Mouse (Mus musculus) midbrain, embryonic 12.5 days (tissue): ENCODE measurements around the gene Prlh. TPM values are rescaled to one million over a fixed set of nuclear protein-coding genes. Genes with fewer than 3 reads are reported as not detected.

ENCODE experiments used
- ATAC-seq: fragments of 200-750 bp; cut with Nextera tagmentation; 2 replicates; pipeline ENCODE4 v1.8.0; 2017; ENCODE audit warnings: low read depth, moderate TSS enrichment, moderate library complexity; ENCODE audit not compliant: low FRiP score
- H3K27ac ChIP-seq: fragments of 300-500 bp; sonication (generic); replicated peaks from 2 replicates; pipeline ENCODE4 v1.5.1; 2016; ENCODE audit warnings: mild to moderate bottlenecking
- H3K27me3 ChIP-seq: fragments of 300-500 bp; sonication (generic); 2 replicates; pipeline ENCODE4 v1.6.1; 2016; ENCODE audit warnings: mild to moderate bottlenecking
- H3K36me3 ChIP-seq: fragments of 300-500 bp; sonication (generic); 2 replicates; pipeline ENCODE4 v1.6.1; 2016
- H3K4me1 ChIP-seq: fragments of 300-500 bp; sonication (generic); 2 replicates; pipeline ENCODE4 v1.6.1; 2016
- H3K4me2 ChIP-seq: fragments of 300-500 bp; sonication (generic); replicated peaks from 2 replicates; pipeline ENCODE4 v1.6.1; 2016; ENCODE audit warnings: mild to moderate bottlenecking, moderate library complexity
- H3K4me3 ChIP-seq: fragments of 300-500 bp; sonication (generic); 2 replicates; pipeline ENCODE4 v1.5.1; 2016; ENCODE audit warnings: mild to moderate bottlenecking
- H3K9ac ChIP-seq: fragments of 300-500 bp; sonication (generic); replicated peaks from 2 replicates; pipeline ENCODE4 v1.6.1; 2016; ENCODE audit warnings: mild to moderate bottlenecking, moderate library complexity
- H3K9me3 ChIP-seq: fragments of 300-500 bp; sonication (generic); 2 replicates; pipeline ENCODE4 v1.6.1; 2016; ENCODE audit warnings: mild to moderate bottlenecking
- WGBS: fragments of 180-500 bp; shearing (Covaris S2); methylation state at CpG from one replicate; pipeline ENCODE4 v1.1.7; 2016; 5-methylcytosine and 5-hydroxymethylcytosine counted together
- polyA plus RNA-seq: library from polyadenylated mRNA; unstranded; fragments of >200 nt; fragmentation: Nextera tagmentation; extraction: Ambion mirVana; gene quantifications from 2 replicates; pipeline ENCODE4 v1.2.1, GENCODE M21; 2016

Gene Prlh
- not detected in 2 replicates for polyA plus RNA-seq

GRCm38 (mm10) chr1:90952808-90953207 lies at the start of gene Prlh:
TSS of gene Prlh (plus strand) at chr1:90953108.
- Histone ChIP-seq H3K27ac (no peak within 1 kb of the TSS), H3K4me2 (no peak within 1 kb of the TSS), H3K4me3 (no peak within 1 kb of the TSS), H3K9ac (no peak within 1 kb of the TSS), H3K9me3 (no peaks in the 10 kb centered on the region), H3K4me1 (no peaks in the 10 kb centered on the region), H3K27me3 (no peaks in the 10 kb centered on the region; the same call in 1 of the 2 replicates), H3K36me3 (no peaks in the 10 kb centered on the region)
- WGBS = 84% methylated on average over 8 of the region's 8 CpGs
- no peak for ATAC-seq

GRCm38 (mm10) chr1:90903211-90903945 lies 49.5 kb upstream of the Prlh start:
- WGBS = 48% methylated on average over 3 of the region's 3 CpGs
- Histone ChIP-seq H3K9ac (no peak overlapping the region), H3K36me3 (no peaks in the 10 kb centered on the region), H3K4me1 (no peaks in the 10 kb centered on the region; the same call in 1 of the 2 replicates), H3K27me3 (peaks cover 3% of the 10 kb centered on the region; the same call in 1 of the 2 replicates), H3K4me3 (no peak overlapping the region), H3K27ac (no peak overlapping the region; the same call in 1 of the 2 replicates), H3K4me2 (no peak overlapping the region), H3K9me3 (no peaks in the 10 kb centered on the region)
- no peak for ATAC-seq

- Histone ChIP-seq H3K9me3 (no peaks in the 10 kb centered on the region), H3K4me3 (no peak overlapping the region), H3K4me1 (no peaks in the 10 kb centered on the region; the same call in 1 of the 2 replicates), H3K36me3 (no peaks in the 10 kb centered on the region), H3K4me2 (no peak overlapping the region), H3K27me3 (peaks cover 6% of the 10 kb centered on the region; the same call in 1 of the 2 replicates), H3K27ac (no peak overlapping the region), H3K9ac (no peak overlapping the region)
- no peak for ATAC-seq
- 81% methylated on average over 8 of the region's 8 CpGs for WGBS
Observed at GRCm38 (mm10) chr1:90903971-90904458, 48.9 kb upstream of the Prlh start.

- H3K27ac ChIP-seq = no peak overlapping the region
- 87% methylated on average over 7 of the region's 7 CpGs for WGBS
- ATAC-seq = no peak
Observed at GRCm38 (mm10) chr1:90904729-90905404, 48.0 kb upstream of the Prlh start.

GRCm38 (mm10) chr1:90906357-90906756 lies 46.6 kb upstream of the Prlh start:
- Histone ChIP-seq H3K9ac (no peak overlapping the region), H3K9me3 (no peaks in the 10 kb centered on the region), H3K27ac (no peak overlapping the region), H3K4me3 (no peak overlapping the region), H3K4me1 (no peaks in the 10 kb centered on the region; the same call in 1 of the 2 replicates), H3K4me2 (no peak overlapping the region), H3K36me3 (no peaks in the 10 kb centered on the region), H3K27me3 (peaks cover 9% of the 10 kb centered on the region; the same call in 1 of the 2 replicates)
- no peak for ATAC-seq
- 18% methylated on average over 2 of the region's 2 CpGs for WGBS

More at GRCm38 (mm10) chr1:90904729-90905404, 48.0 kb upstream of the Prlh start:
- Histone ChIP-seq H3K4me2 (no peak overlapping the region), H3K4me3 (no peak overlapping the region), H3K27me3 (peaks cover 6% of the 10 kb centered on the region; the same call in 1 of the 2 replicates), H3K9ac (no peak overlapping the region), H3K4me1 (no peaks in the 10 kb centered on the region; the same call in 1 of the 2 replicates), H3K9me3 (no peaks in the 10 kb centered on the region), H3K36me3 (no peaks in the 10 kb centered on the region)

- Histone ChIP-seq H3K4me1 (no peaks in the 10 kb centered on the region), H3K36me3 (no peaks in the 10 kb centered on the region), H3K9me3 (no peaks in the 10 kb centered on the region), H3K4me2 (no peak overlapping the region), H3K27ac (no peak overlapping the region), H3K4me3 (no peak overlapping the region), H3K27me3 (0 out of 2 replicates have a peak, but pooled peaks cover 6% of the 10 kb centered on the region), H3K9ac (no peak overlapping the region)
- no peak for ATAC-seq
Observed at GRCm38 (mm10) chr1:90909161-90909560, 43.7 kb upstream of the Prlh start.

- Histone ChIP-seq H3K4me3 (no peak overlapping the region), H3K9me3 (no peaks in the 10 kb centered on the region), H3K9ac (no peak overlapping the region), H3K36me3 (no peaks in the 10 kb centered on the region), H3K4me1 (no peaks in the 10 kb centered on the region), H3K4me2 (no peak overlapping the region), H3K27me3 (0 out of 2 replicates have a peak, but pooled peaks cover 7% of the 10 kb centered on the region), H3K27ac (no peak overlapping the region)
- WGBS = 27% methylated on average over 17 of the region's 17 CpGs
- ATAC-seq = no peak
Observed at GRCm38 (mm10) chr1:90909631-90910152, 43.2 kb upstream of the Prlh start.

- H3K4me1 ChIP-seq = peaks cover 5% of the 10 kb centered on the region
- H3K27ac ChIP-seq = no peak overlapping the region
- ATAC-seq = no peak
- peaks cover 14% of the 10 kb centered on the region; the same call in 1 of the 2 replicates for H3K27me3 ChIP-seq
- H3K36me3 ChIP-seq = no peaks in the 10 kb centered on the region
- 77% methylated on average over 6 of the region's 6 CpGs for WGBS
- no peak overlapping the region for H3K4me2 ChIP-seq
- H3K9ac ChIP-seq = no peak overlapping the region
- no peaks in the 10 kb centered on the region for H3K9me3 ChIP-seq
- no peak overlapping the region for H3K4me3 ChIP-seq
Observed at GRCm38 (mm10) chr1:90913231-90913630, 39.7 kb upstream of the Prlh start.

- Histone ChIP-seq H3K27ac (no peak within 1 kb of the TSS), H3K4me2 (peak within 1 kb of the TSS; percentile 34), H3K36me3 (no peaks in the 10 kb centered on the region), H3K9ac (0 out of 2 replicates have a peak within 1 kb of the TSS, but pooled peaks have one; percentile 15), H3K4me1 (peaks cover 5% of the 10 kb centered on the region), H3K4me3 (0 out of 2 replicates have a peak within 1 kb of the TSS, but pooled peaks have one; percentile 13), H3K9me3 (peaks cover 6% of the 10 kb centered on the region; the same call in 1 of the 2 replicates), H3K27me3 (peaks cover 11% of the 10 kb centered on the region; the same call in 1 of the 2 replicates)
- 8% methylated on average over 18 of the region's 18 CpGs for WGBS
- ATAC-seq = no peak
Observed at GRCm38 (mm10) chr1:90914948-90915569, 37.8 kb upstream of the Prlh start, which contains the start of gene Mlph. TSS of gene Mlph (plus strand) at chr1:90915085.

GRCm38 (mm10) chr1:90917509-90917908 lies 35.4 kb upstream of the Prlh start:
- H3K4me1 ChIP-seq = peaks cover 5% of the 10 kb centered on the region
- no peak overlapping the region for H3K9ac ChIP-seq
- H3K27me3 ChIP-seq = peaks cover 8% of the 10 kb centered on the region; the same call in 1 of the 2 replicates
- no peak overlapping the region for H3K27ac ChIP-seq
- H3K36me3 ChIP-seq = no peaks in the 10 kb centered on the region
- peaks cover 6% of the 10 kb centered on the region; the same call in 1 of the 2 replicates for H3K9me3 ChIP-seq
- H3K4me3 ChIP-seq = no peak overlapping the region
- no peak for ATAC-seq
- 53% methylated on average over 6 of the region's 6 CpGs for WGBS
- no peak overlapping the region for H3K4me2 ChIP-seq

- ATAC-seq = no peak
Observed at GRCm38 (mm10) chr1:90921687-90922086, 31.2 kb upstream of the Prlh start.

More at GRCm38 (mm10) chr1:90921687-90922086, 31.2 kb upstream of the Prlh start:
- Histone ChIP-seq H3K4me3 (no peak overlapping the region), H3K4me2 (no peak overlapping the region), H3K27me3 (peaks cover under 1% of the 10 kb centered on the region; the same call in 1 of the 2 replicates), H3K27ac (no peak overlapping the region), H3K9me3 (peaks cover 6% of the 10 kb centered on the region; the same call in 1 of the 2 replicates), H3K36me3 (no peaks in the 10 kb centered on the region), H3K4me1 (no peaks in the 10 kb centered on the region), H3K9ac (no peak overlapping the region)
- WGBS = 91% methylated on average over 9 of the region's 9 CpGs
